Mouse (Mus musculus): ENCODE measurements around the gene Itpr2.
A peak's percentile ranks its signal among the peaks of the same experiment; 100 is the strongest.

- TF ChIP-seq POLR2A (IDR thresholded peaks at IDR 0.05; ENCODE audit: low read depth, low read length) = no peak
- peak; percentile 60 for TF ChIP-seq CTCF (conservative IDR thresholded peaks at IDR 0.05; ENCODE audit: insufficient read depth, insufficient read length, low read depth, low read length)
Measured at GRCm38 (mm10) chr6:146272253-146273036, 229.6 kb downstream of the Itpr2 start.

Measured in kidney, adult 2 months (tissue).